ENCODE assay signal across 20 mouse cellular contexts in the genomic region with DNA sequence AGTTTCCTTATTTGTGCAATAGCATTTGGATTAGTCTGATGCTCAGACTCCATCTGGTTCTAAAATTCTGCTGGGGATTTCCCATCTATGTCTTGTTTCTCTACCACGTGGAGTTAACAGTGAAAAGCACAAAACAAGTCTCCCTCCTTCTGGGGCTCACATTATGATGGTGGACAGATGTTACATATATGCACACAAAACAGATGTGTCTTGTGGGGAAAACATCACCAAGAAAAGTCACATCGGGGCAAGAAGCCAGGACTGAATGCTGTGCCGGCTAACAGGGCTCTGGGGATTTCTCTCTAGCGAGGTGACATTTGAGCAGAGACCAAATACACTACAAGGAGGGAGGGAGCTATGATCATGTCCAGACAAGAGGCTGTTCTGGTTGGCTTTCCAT. TPM values are rescaled to one million over a fixed set of nuclear protein-coding genes. Genes with fewer than 3 reads are reported as not detected.
DNase-seq lines count a peak whose midpoint lies in the region; ATAC-seq and TF ChIP-seq lines count a peak whose summit lies in the region.
"Had no signal": no experiment of that assay in that cellular context is flagged by ENCODE, and none has a peak within 500 bp of the region (broad histone marks: within the 10 kb centered on the region; RNA-seq: fewer than 3 reads in every experiment).

No protein-coding gene starts in this region.

- WGBS in heart, embryonic 10.5 days, result 79% methylated on average over 4 of the region's 4 CpGs
- WGBS in lung, embryonic 14.5 days, result 46% methylated on average over 4 of the region's 4 CpGs
- WGBS in heart, postnatal 0 days, result 57% methylated on average over 4 of the region's 4 CpGs
- WGBS in limb, embryonic 15.5 days, result 25% methylated on average over 4 of the region's 4 CpGs

- TF ChIP-seq EP300 in heart, postnatal 0 days (IDR thresholded peaks at IDR 0.05; ENCODE audit: low read depth), result no peak

- H3K36me3 ChIP-seq in heart, embryonic 10.5 days, result no peaks in the 10 kb centered on the region
- no peaks in the 10 kb centered on the region for H3K36me3 ChIP-seq in lung, embryonic 14.5 days (ENCODE audit: insufficient read depth)
- no peaks in the 10 kb centered on the region for H3K36me3 ChIP-seq in heart, postnatal 0 days (replicated peaks; ENCODE audit: control insufficient read depth, insufficient read depth, low read length)
- H3K36me3 ChIP-seq in limb, embryonic 15.5 days, result no peaks in the 10 kb centered on the region
- H3K36me3 ChIP-seq: forebrain, embryonic 15.5 days; liver, embryonic 13.5 days had no signal

- H3K4me3 ChIP-seq in heart, embryonic 10.5 days, result no peak overlapping the region
- H3K4me3 ChIP-seq in lung, embryonic 14.5 days (ENCODE audit: low read depth, low read length), result no peak overlapping the region
- H3K4me3 ChIP-seq in heart, postnatal 0 days (ENCODE audit: low read depth, low read length), result no peak overlapping the region
- no peak overlapping the region for H3K4me3 ChIP-seq in limb, embryonic 15.5 days
- H3K4me3 ChIP-seq: erythroblast, embryonic 14.5 days; forebrain, embryonic 15.5 days; gastrocnemius, adult 2 months; liver, embryonic 13.5 days; megakaryocyte, embryonic 14.5 days had no signal

- no peak for TF ChIP-seq CTCF in lung, embryonic 14.5 days (IDR thresholded peaks at IDR 0.05; ENCODE audit: low read depth)
- no peak for TF ChIP-seq CTCF in heart, postnatal 0 days (IDR thresholded peaks at IDR 0.05; ENCODE audit: low read depth)

- H3K9ac ChIP-seq in lung, embryonic 14.5 days, result no peak overlapping the region
- no peak overlapping the region for H3K9ac ChIP-seq in heart, postnatal 0 days (replicated peaks; ENCODE audit: low read depth, low read length)
- no peak overlapping the region for H3K9ac ChIP-seq in limb, embryonic 15.5 days
- H3K9ac ChIP-seq: forebrain, embryonic 15.5 days; liver, embryonic 13.5 days had no signal

- no peak overlapping the region for H3K27ac ChIP-seq in heart, embryonic 10.5 days
- no peak overlapping the region for H3K27ac ChIP-seq in lung, embryonic 14.5 days (ENCODE audit: low read depth)
- H3K27ac ChIP-seq in heart, postnatal 0 days (ENCODE audit: low read depth), result no peak overlapping the region
- peak overlapping the region; percentile 40; the same call in 1 of the 2 replicates for H3K27ac ChIP-seq in limb, embryonic 15.5 days
- H3K27ac ChIP-seq: forebrain, embryonic 15.5 days; liver, embryonic 13.5 days had no signal

- peak; percentile 54; the same call in 1 of the 2 replicates for ATAC-seq in lung, embryonic 14.5 days (ENCODE audit: insufficient read depth)
- ATAC-seq in heart, postnatal 0 days (ENCODE audit: insufficient read depth, low read depth), result no peak; the same call in 1 of the 2 replicates
- no peak for ATAC-seq in limb, embryonic 15.5 days (ENCODE audit: insufficient number of reproducible peaks, low FRiP score, low TSS enrichment, low read depth)
- ATAC-seq: forebrain, embryonic 15.5 days; hindbrain, embryonic 16.5 days; midbrain, embryonic 16.5 days had no signal

- no peaks in the 10 kb centered on the region for H3K27me3 ChIP-seq in heart, embryonic 10.5 days (ENCODE audit: insufficient read depth, poor library complexity, severe bottlenecking)
- no peaks in the 10 kb centered on the region for H3K27me3 ChIP-seq in lung, embryonic 14.5 days (ENCODE audit: insufficient read depth, low read length)
- H3K27me3 ChIP-seq in heart, postnatal 0 days (ENCODE audit: control insufficient read depth, insufficient read depth, low read length), result no peaks in the 10 kb centered on the region
- H3K27me3 ChIP-seq in limb, embryonic 15.5 days, result no peaks in the 10 kb centered on the region
- H3K27me3 ChIP-seq: forebrain, embryonic 15.5 days; liver, embryonic 13.5 days had no signal

- H3K9me3 ChIP-seq in heart, embryonic 10.5 days, result no peaks in the 10 kb centered on the region
- no peaks in the 10 kb centered on the region for H3K9me3 ChIP-seq in lung, embryonic 14.5 days (ENCODE audit: low read depth, low read length)
- H3K9me3 ChIP-seq in heart, postnatal 0 days (replicated peaks; ENCODE audit: control insufficient read depth, low read length), result no peaks in the 10 kb centered on the region
- H3K9me3 ChIP-seq in limb, embryonic 15.5 days, result no peaks in the 10 kb centered on the region
- H3K9me3 ChIP-seq: forebrain, embryonic 15.5 days; liver, embryonic 13.5 days had no signal

- H3K4me1 ChIP-seq in heart, embryonic 10.5 days, result peaks cover 1% of the 10 kb centered on the region; the same call in 1 of the 2 replicates
- H3K4me1 ChIP-seq in lung, embryonic 14.5 days (ENCODE audit: insufficient read depth), result 0 out of 2 replicates have a peak, but pooled peaks cover 6% of the 10 kb centered on the region
- no peaks in the 10 kb centered on the region for H3K4me1 ChIP-seq in heart, postnatal 0 days (ENCODE audit: control insufficient read depth, insufficient read depth)
- H3K4me1 ChIP-seq in limb, embryonic 15.5 days, result peaks cover 6% of the 10 kb centered on the region; the same call in 1 of the 2 replicates
- H3K4me1 ChIP-seq: forebrain, embryonic 15.5 days; liver, embryonic 13.5 days; megakaryocyte, embryonic 14.5 days had no signal

- peak; percentile 94 for DNase-seq in heart, adult 11 months
- DNase-seq in heart, embryonic 10.5 days (ENCODE audit: low spot score), result no peak
- DNase-seq in lung, embryonic 14.5 days, result peak; percentile 73
- no peak for DNase-seq in lung, postnatal 14 days
- peak; percentile 13 for DNase-seq in heart, postnatal 0 days (ENCODE audit: low spot score)
- DNase-seq in right cerebral cortex, postnatal 14 days, result no peak
- no peak for DNase-seq in adipocyte (ENCODE audit: low spot score)
- DNase-seq: adrenal gland, adult 2 months; cerebellum, adult 2 months; gastrocnemius, adult 2 months; layer of hippocampus, adult 9-11 months; liver, embryonic 13.5 days; thymus, postnatal 36 days had no signal

- no peak overlapping the region for H3K4me2 ChIP-seq in lung, embryonic 14.5 days
- H3K4me2 ChIP-seq in heart, postnatal 0 days (ENCODE audit: low read depth, low read length), result no peak overlapping the region
- no peak overlapping the region for H3K4me2 ChIP-seq in limb, embryonic 15.5 days
- H3K4me2 ChIP-seq: forebrain, embryonic 15.5 days; liver, embryonic 13.5 days had no signal

RNA-seq across cellular contexts. Expression of a gene that starts 32.8 kb away (rescaled TPM):
- 0.48 and 0.53 TPM in 2 replicates for polyA plus RNA-seq in heart, embryonic 10.5 days (2016; fragmentation: Nextera tagmentation; extraction: Ambion mirVana)
- 0.47 and 0.80 TPM in 2 replicates for polyA plus RNA-seq in lung, embryonic 14.5 days (2014; fragmentation: Nextera tagmentation; extraction: Ambion mirVana)
- 1.1 and 6.9 TPM in 2 replicates for total RNA-seq in heart, postnatal 0 days (2014; rRNA removed; ENCODE audit: low replicate concordance)
- polyA plus RNA-seq in heart, postnatal 0 days (2015; fragmentation: Nextera tagmentation; extraction: Ambion mirVana), result 0.15 and 0.16 TPM in 2 replicates
- 2.2 and 2.9 TPM in 2 replicates for polyA plus RNA-seq in limb, embryonic 15.5 days (2015; fragmentation: Nextera tagmentation; extraction: Ambion mirVana)
- polyA plus RNA-seq: adrenal gland, adult 2 months; erythroblast, embryonic 14.5 days; testis, adult 2 months had no signal

Comparison
In these comparisons a context has a peak if more than half of its experiments do, and no peak if none do; other contexts are left out.
1. DNase-seq: peak in heart, adult 11 months (single experiment), lung, embryonic 14.5 days (single experiment) and heart, postnatal 0 days (single experiment); none in heart, embryonic 10.5 days (single experiment), lung, postnatal 14 days (single experiment), right cerebral cortex, postnatal 14 days (single experiment) and adipocyte (single experiment).